Mouse (Mus musculus): ENCODE data around the gene Tectb. TPM values are rescaled to one million over a fixed set of nuclear protein-coding genes. Genes with fewer than 3 reads are reported as not detected.

Gene Tectb
- total RNA-seq, 2 experiments from 2014 or later = not detected

GRCm38 (mm10) chr19:55239766-55240426, 59.4 kb downstream of the Tectb start:
- ATAC-seq (replicated peaks; ENCODE audit: low FRiP score, low TSS enrichment, poor library complexity, severe bottlenecking) = no peak

- ATAC-seq (replicated peaks; ENCODE audit: low FRiP score, low TSS enrichment, poor library complexity, severe bottlenecking) = no peak
Observed at GRCm38 (mm10) chr19:55241186-55241645, 60.7 kb downstream of the Tectb start, which contains the start of gene Gucy2g. Gene Gucy2g, minus strand, starts transcription at chr19:55241236.

- ATAC-seq (replicated peaks; ENCODE audit: low FRiP score, low TSS enrichment, poor library complexity, severe bottlenecking) = peak; percentile 90
Observed at GRCm38 (mm10) chr19:55244791-55245231, 64.3 kb downstream of the Tectb start.

Other genes starting within 250 kb of the Tectb start
- 16.2 and 19.9 TPM in 2 replicates for gene Gpam, start 53.5 kb upstream of the Tectb start, total RNA-seq (2014; fragmentation: Nextera tagmentation)
- gene Gpam, start 53.5 kb upstream of the Tectb start, total RNA-seq (2017) = 21.6 and 22.3 TPM in 2 replicates
- not detected in 2 replicates for gene Gucy2g, start 60.5 kb downstream of the Tectb start, total RNA-seq (2014; fragmentation: Nextera tagmentation)
- not detected in 2 replicates for gene Gucy2g, start 60.5 kb downstream of the Tectb start, total RNA-seq (2017)
- gene Acsl5, start 71.2 kb downstream of the Tectb start, total RNA-seq (2014; fragmentation: Nextera tagmentation) = 180 and 241 TPM in 2 replicates
- gene Acsl5, start 71.2 kb downstream of the Tectb start, total RNA-seq (2017) = 295 and 345 TPM in 2 replicates
- gene Zdhhc6, start 135.3 kb downstream of the Tectb start, total RNA-seq (2014; fragmentation: Nextera tagmentation) = 80.1 and 80.5 TPM in 2 replicates
- 66.1 and 68.1 TPM in 2 replicates for gene Zdhhc6, start 135.3 kb downstream of the Tectb start, total RNA-seq (2017)
- gene Vti1a, start 135.6 kb downstream of the Tectb start, total RNA-seq (2014; fragmentation: Nextera tagmentation) = 56.4 and 65.4 TPM in 2 replicates
- 39.6 and 54.3 TPM in 2 replicates for gene Vti1a, start 135.6 kb downstream of the Tectb start, total RNA-seq (2017)

All from megakaryocyte-erythroid progenitor cell, adult 5-6 weeks (primary cell).